Mouse (Mus musculus): ENCODE measurements around the gene Ccdc160.

GRCm38 (mm10) chrX:52760191-52760945 is 30.6 kb upstream of the Ccdc160 start:
- no peak for TF ChIP-seq POLR2A (IDR thresholded peaks at IDR 0.05; ENCODE audit: borderline replicate concordance, insufficient read depth, low read length)
- no peak for TF ChIP-seq CTCF (IDR thresholded peaks at IDR 0.05; ENCODE audit: borderline replicate concordance, insufficient read depth, low read depth, low read length)
